Mouse (Mus musculus): ENCODE data around the gene Ctps2.

Ctps2 gene

GRCm38 (mm10) chrX:162986876-162987495 is 85.9 kb downstream of the Ctps2 start:
- no peak for DNase-seq

- DNase-seq: no peak
Observed at GRCm38 (mm10) chrX:162991396-162991795, 90.4 kb downstream of the Ctps2 start.

- no peak for DNase-seq
Observed at GRCm38 (mm10) chrX:162992121-162992520, 91.1 kb downstream of the Ctps2 start.

GRCm38 (mm10) chrX:163027864-163028263 is 126.8 kb downstream of the Ctps2 start:
- DNase-seq: no peak

- DNase-seq: no peak
Observed at GRCm38 (mm10) chrX:163038767-163039166, 137.7 kb downstream of the Ctps2 start.

GRCm38 (mm10) chrX:163042771-163043170 is 141.7 kb downstream of the Ctps2 start:
- DNase-seq: no peak

- no peak for DNase-seq
Observed at GRCm38 (mm10) chrX:163063936-163064335, 162.9 kb downstream of the Ctps2 start.
